Mouse (Mus musculus) right cerebral cortex, postnatal 36 days (tissue): ENCODE measurements at regions not wholly inside any gene's neighbourhood (a gene's known extent, or its start where the extent isn't known, plus 50 kb on each side); places are given as distances from the start of the nearest gene placed in this dataset.

ENCODE experiments used
- DNase-seq, 2 experiments: peaks; one replicate each; pipeline ENCODE4 v3.0.0; 2022; ENCODE audit warnings: low spot score in 2 of 2, mixed read lengths in 1 of 2

DNA sequence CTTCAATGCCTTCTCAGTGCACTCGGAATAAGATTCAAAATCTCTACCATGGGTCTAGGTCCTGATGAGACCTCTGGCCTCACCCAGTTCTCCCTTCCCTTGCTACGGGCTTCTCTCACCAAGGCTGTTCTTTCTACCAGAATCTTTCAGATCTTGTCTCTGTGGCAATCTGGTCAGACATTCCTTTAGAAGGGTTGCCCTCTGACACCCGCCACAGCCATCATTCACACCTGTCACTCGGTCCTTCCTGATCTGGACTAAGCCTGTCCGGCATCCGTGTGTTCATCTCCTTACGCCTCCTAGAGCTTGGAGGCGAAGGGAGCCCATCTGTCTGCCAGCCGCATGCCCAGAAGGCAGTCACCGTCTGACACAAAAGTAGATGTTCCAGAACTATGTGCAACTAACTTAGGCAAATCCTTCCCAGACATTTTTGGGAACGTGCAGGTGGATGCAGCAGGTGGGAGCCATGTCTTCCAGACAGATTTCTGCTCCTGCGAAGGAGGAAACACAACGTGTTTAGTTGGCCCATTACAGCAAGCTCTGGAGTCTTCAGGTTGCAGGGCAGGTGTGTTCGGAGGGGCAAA lies 77.7 kb downstream of the Fam76b start:
- no peak for DNase-seq

DNA sequence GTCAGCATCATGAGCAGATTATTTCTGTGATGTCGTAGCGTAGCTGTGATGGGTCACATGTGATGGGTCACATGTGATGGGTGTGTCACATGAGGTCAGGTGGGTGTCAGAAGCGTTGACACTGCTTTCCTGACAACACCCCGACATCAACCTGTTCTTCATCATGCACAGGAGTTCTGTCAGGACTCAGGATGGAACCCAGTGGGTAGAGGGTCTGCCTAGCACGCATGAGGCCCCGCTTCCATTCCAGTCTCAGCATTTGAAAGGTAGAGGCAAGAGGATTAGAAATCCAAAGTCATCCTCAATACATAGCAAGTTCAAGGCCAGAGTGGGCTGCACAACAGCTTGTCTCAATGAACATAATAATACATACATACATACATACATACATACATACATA lies 79.2 kb downstream of the Fam76b start:
- DNase-seq, result no peak

DNA sequence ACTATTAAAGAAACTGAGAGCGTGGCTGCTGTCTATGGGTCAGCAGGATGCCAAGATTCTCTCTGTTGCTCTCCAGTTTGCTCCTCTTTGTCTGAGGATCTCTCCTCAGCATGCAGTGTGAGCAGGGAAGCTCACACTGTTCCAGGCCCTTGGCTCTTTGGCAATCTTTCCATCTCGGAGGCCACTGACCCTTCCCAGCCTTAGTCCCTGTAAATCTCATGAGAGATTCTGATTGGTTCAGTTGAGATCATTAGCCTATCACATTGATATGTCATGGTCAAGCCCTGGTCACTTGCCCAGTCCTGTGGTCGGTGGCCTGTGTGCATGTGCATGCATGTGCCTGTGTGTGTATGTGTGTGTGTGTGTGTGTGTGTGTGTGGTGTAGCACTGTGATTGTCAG lies 82.1 kb downstream of the Fam76b start:
- no peak for DNase-seq

DNA sequence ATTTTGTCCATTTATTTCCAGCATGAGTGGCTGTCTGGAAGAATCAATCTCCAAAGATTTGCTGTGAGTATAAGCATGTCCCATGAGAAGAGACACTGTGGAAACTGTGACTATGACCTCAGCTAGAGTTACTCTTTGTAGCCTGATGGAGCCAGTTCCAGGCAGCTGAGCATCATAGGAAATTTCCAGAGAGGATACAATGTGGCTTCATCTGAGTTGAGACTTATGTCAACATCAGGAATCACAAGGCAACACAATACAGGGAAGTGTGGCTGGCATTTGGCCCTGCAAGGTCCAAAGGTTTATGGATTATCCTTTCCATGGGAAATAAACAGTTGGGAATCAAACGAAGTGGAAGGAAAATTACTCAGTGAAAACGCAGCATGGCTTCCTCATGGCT lies 82.6 kb downstream of the Fam76b start:
- no peak for DNase-seq

DNA sequence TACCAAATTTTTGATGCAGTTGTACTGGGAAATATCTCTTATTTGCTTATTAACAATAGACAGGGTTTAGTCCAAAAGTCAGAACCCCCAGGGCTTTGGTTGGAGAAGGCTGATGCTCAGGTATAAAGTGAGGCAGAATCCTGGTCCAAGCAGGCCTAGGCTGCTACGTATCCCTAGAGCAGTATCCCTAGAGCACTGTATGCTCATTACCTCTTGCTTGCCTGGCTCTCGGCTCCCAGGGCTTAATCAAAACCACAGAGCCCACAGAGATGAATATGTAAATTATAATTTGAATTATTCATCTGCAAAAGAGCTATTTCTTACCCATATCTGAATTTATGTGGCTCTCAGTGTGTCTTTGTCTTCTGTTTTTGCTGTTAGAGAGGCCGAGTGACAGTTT lies 85.9 kb downstream of the Fam76b start:
- no peak for DNase-seq

DNA sequence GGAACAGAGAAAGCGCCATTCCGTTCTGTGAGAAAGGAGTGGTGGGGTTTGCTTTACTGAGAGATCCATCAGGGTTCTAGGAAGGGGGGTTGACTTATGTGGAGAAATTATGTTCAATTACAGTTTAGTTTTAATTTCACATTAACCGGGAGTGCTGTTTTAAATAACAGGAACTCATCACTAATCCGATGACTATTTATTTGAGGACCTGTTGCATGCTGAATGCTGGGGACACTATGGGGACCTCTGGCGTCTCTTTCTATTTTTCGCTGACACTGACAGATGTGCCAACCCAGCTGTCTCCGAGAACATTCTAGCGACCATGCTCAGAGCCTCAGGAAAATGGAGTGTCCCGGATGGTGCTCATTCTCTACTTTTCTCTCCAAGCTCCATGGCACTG lies 86.6 kb downstream of the Fam76b start:
- no peak for DNase-seq

DNA sequence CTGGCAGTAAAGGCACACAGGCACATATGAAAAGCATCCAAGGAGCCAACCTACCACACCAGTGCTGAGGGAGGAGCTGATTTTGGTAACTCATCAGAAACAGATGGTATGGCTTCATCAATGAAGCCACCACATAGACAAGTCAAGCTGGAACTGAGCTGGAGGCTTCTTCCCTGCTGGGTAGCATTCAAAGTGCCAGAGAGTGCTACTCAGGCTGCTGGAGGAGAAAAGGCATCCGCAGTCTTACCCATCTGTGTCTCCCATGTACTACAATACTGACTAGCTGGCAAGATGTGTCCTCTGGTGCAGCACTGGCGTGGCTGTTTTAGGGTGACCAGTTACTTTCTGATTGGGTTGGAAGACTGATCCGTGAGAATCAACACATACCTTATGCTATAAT lies 87.3 kb downstream of the Fam76b start:
- no peak for DNase-seq

DNA sequence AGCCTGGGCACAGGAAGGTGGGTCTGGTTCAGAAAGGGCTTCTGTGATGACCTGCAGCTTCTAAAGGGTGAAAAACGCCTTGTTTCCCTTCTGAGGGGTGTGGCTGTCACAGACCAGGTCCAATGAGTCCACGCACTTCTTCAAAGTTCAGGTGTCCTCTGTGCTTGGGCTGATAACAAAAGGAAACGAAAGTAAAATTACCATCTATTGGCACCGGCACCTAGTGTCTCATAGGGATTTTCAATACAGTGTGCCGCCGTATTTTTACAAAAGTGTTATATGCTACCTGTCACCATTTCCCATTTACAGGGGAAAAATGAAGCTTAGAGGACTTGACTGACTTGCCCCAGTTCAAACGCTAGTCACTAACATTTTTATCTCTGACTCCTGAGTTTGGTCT lies 89.3 kb downstream of the Fam76b start:
- DNase-seq, result no peak

DNA sequence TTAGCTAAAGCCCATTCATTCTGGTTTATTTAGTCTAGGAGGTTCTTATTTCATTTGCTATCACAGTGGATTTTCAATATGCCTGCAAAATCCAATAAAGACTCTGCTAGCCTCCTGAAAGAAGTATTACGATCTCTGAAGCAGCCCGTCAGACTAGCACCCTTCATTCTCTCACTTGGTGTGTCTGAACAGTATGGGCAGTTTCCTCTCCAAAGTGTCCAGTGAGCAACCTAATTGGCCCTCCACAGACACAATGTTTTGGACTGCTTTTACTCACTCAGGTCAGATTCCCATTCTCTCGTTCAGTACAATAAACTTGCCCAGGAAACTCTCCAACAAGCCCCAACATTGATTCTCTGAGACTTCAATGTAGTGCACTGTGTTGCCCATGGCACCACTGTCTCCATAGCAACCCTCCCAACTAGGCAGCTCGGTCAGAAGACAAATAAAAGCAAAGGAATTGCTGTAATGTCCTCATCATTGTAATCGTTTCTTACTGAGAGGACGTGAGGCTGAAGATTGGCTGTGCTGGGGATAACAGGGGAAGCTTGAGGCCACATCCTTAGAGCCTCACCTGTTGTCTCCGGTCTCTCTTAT lies 91.2 kb downstream of the Fam76b start:
- no peak for DNase-seq

DNA sequence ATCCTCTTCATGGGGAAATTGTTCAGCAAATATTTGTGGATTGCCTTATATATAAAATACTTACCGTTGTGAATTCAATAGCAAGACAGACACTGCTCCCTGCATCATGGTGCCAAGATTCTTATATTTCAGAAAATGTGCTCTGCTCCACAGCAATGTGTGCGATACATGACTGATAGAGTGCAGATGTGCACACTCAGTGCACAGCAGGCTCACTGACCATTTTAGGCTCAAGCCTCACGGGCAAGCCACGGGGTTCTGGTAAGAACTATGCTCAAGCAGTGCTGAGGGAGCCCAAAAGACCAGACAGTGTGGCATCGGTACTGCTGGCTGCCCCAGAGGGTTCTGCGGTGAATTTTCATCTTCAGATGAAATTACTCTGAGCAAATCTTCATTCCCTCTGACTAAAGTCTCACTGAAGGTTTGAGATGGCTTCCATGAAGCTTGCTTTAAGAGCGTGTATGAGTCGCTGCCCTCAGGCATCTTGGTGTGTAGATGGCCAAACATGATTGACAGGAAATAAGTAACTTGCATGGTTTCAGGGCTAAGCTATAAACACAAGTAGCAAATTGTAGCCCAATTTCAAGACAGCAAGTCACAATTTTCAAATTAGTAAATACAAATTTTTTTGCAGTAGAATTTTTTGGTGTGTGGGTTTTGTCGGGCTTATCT lies 92.4 kb downstream of the Fam76b start:
- DNase-seq, result no peak

DNA sequence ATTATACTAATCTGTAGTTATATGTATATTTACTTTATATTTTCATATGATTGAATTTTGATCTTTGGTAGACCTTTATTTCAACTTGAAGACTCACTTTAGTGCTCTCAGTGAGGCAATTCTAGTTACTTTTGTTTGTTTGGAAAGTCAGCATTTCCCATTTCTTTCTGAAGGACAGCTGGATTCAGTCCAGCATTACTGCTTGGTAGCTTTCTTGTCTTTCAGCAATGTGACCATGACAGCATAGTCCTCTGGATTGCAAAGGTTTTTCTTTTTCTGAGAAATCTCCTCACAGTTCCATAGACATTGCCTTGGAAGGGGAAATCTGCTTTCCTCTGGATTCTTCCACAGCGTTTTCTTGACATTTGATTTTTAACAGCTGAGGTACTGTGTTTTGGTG lies 93.1 kb downstream of the Fam76b start:
- no peak for DNase-seq

DNA sequence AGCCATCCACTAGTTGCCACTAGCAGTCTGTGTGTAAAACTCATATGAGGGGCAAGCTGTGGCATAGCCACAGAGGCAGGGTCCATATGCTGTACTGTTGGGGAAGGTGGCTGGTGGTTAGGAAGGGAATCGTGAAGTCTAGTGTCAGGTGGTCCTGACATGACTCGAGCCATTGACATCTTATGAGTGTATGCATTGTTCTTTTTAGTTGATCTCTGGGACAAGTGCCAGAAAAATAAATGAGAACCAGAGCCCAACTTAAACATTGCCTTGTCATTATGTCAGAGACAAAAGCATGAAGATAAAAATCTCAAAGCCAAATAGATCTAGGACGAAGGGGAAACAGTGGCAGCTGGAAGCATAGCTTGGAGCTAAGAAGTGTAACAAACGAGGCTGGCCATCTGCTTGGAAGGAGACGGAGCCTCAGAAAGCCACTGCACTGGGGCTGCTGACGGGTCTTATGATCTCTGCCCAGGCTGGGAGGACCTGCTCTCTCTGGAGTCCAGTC lies 104.5 kb downstream of the Fam76b start:
- no peak for DNase-seq

DNA sequence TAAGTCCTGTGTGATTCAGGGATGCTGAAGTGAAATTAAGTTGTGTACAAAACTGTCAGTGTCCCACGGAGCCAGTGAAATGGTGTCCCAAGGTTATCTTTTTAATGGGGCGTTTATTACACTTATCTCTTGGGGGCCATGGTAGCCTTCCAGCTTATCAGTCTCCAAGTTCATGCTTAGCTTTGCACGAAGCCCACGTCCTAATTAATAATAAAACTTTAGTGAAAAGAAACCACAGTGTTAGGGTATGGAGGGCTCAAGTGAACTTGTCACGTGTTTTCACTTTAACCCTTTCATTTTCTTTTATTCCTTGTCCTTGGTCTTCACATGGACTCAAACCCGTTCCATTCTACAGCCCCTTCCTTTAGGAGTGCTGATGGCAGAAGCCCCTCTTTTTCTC lies 105.9 kb downstream of the Fam76b start:
- no peak for DNase-seq

DNA sequence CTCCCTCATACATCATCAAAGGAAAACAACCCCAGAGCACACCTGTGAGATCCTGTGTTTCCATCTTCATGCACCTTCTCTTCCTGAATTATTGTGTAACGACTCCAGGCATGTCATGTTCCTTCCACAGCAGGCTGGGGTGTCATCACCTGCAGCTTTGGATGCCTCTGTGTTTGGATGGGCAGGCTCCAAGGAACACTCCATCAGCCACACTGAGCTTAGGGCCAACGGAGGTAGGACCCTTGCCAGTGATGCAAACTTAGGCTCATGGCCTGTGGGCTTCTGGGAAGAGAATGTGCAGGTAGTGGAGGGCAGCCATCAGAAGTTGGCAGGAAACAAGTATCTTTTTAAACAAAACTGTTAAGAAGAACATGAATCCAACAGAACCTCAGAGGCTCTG lies 109.8 kb downstream of the Fam76b start:
- no peak for DNase-seq

DNA sequence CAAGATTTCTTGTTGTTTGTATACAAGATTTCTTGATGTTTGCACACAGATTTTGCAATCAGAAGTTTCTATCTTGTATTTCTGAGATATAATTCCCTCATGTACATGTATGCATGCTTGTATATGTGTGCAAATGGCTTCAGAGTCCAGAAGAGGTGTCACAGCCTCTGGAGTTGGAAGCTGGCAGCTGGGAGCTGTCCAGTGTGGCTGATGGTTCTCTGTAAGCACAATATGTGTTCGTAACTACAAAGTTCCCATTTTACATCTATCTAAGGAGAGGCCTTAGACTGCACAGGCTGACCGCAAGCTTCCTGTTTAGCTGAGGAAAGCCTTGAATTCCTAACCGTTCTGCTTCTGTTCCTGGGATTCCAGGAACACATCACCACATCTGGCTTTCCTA lies 119.0 kb downstream of the Fam76b start:
- DNase-seq, result no peak

DNA sequence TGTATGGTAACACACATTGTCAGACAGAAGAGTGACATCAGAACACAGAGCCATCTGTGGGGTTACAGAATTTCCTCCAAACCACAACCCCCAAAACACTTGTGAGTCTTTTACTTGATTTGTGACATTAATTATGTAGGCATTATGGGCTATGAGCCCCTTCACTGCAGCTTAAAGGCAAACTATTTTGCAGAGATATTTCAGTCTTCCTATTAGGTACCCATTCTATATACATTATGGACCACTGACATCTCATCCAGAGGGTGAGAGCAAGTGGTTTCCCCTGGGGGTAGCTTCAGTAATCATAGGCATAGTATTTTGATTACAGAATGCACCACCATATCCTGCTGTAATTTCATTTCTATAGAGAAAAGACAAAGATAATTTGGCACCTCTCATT lies 124.6 kb downstream of the Fam76b start:
- no peak for DNase-seq

DNA sequence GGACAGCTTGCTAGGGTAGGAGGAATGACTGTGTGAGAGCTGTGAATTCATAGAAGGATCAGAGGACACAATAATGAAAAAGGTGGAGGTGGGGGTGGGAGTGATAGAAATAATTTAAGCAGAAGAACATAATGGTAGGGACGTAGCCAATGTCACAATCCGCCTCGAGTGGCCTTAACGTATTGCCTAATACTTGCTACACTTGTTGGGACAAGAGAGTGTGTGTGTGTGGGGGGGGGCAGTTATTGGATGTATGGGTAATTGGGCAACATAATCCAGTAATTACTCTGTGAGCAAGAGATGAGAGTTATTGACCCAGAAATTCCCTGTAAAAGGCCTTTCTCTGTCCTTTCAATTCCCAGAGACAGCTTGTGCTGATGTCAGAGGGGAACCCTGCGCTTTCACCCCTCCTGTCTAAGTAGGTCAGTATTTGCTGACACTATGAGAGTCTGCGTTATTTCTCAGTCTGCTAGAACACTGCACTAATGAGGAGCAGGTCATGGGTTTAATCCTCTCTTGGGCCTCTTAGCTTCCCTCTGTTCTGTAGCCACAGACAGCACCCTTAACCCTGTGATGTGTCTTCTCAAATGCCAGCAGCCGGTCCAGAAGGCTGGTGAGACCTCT lies 135.7 kb downstream of the Fam76b start:
- no peak for DNase-seq

DNA sequence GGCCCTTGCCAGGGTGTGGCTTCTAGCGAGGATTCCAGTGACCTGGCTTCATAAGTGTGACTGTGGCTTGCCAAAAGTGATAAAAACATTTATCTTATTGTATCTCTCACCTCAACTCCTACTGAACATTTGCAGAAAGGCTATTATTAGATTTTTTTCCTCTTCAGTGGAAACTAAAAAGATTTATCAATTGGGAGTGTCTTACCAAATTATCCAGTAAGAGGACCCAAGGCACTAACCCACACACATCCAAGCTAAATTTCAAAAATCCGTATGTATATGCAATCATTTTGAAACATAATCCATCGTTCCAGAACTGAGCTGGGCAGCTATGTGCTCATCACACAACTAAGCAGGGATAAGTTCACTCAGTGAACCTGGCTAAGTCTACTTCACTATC lies 136.3 kb downstream of the Fam76b start:
- DNase-seq, result no peak

DNA sequence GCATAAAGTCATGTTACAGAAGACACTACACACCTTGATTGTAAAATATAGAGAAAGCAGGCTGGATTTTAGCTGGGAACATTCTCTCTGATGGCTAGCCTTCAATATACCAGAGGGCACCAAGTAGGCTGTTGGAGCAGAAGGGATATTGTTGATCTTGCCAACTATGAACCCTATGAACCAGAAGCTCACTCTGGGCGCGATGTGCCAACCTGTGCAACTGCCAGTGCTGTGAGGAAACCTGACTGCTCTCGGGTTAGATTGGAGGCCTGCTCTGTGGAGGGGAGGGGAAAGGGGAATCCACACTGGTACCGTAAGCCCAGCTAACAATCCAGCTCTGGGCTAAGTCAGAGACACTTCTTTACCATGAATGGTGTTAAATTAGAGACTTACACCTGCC lies 136.7 kb downstream of the Fam76b start:
- DNase-seq, result no peak

DNA sequence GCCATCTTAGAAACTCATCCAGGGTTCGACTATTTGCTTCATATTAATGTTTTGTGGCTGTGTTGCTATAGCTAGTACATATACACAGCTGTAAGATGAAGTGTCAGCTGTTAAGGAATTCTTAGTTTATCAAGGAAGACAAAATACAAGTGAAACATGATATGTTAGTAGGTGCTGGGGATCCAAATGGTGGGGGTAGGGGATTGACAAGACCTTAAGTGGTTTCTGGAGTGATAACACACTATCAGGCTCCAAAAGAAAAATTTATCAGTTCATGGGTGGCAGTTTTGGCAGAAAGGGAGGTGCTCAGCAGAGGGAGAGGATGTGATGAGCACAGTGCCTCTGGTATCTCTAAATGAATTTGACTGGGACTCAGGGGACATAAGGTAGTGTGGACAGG lies 138.7 kb downstream of the Fam76b start:
- DNase-seq, result no peak

DNA sequence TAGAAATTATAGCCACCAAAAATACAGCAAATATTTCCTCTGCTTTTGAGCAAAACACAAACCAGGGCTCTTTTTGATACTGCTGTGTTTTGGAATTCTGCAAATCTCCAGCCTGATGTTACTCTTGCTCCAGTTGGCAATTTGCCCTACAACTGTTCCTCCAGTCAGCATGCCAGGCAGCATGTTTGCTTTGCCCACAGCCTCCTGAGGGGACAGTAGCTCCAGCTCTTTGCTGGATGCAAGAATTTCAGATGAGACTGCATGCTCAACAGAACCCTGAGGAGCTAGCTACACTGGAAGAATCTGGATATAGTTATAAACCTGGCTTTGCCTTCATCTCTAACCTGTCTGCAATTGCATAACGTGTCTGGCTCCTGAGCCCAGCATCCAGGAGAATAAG lies 141.7 kb downstream of the Fam76b start:
- DNase-seq, result no peak

DNA sequence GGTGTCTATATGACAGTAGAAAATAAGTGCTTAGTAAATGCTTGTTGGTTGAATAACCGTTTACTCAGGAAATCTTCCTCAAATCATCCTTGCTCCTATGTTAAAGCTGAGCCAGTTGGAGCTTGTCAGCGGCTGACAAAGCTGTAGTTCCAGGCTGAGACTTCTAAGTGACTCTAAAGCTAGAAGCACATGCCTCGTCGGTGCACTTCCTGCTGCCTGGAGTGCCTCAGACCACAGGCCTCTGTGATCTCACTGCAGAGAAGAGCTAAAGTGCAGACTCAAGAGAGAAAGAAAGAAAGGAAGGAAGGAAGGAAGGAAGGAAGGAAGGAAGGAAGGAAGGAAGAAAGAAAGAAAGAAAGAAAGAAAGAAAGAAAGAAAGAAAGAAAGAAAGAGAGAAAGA lies 146.1 kb downstream of the Fam76b start:
- DNase-seq, result no peak

DNA sequence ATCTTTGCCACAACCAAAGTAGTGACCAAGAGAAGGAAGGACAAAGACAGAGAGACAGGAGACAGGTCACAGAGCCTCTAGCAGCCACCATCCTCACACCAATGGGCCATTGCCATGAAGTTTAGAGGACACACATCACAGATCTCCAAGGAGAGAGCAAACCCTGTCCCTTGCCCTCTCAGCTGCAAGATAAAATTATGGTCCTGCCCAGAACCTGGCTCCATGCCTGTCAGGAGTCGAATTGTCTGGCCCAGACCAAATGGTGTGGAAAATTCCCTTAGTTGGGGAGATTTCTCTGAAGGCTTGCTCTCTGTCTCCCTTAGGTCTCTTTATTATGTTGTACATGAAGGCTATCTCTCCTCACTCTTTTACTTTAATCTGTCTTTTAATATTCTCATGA lies 147.4 kb downstream of the Fam76b start:
- DNase-seq, result no peak
